Mouse (Mus musculus) midbrain, embryonic 14.5 days (tissue): ENCODE measurements around the gene Pip5k1b. TPM values are rescaled to one million over a fixed set of nuclear protein-coding genes. Genes with fewer than 3 reads are reported as not detected.

Experiments used
- ATAC-seq: fragments of 200-750 bp; cut with Nextera tagmentation; 2 replicates; pipeline ENCODE4 v1.8.0; 2017; ENCODE audit warnings: moderate number of reproducible peaks, moderate library complexity; ENCODE audit not compliant: low FRiP score, low TSS enrichment
- DNase-seq: peaks from one replicate; pipeline ENCODE4 v3.0.0-alpha.2; 2015
- H3K27ac ChIP-seq: fragments of 300-500 bp; sonication (generic); replicated peaks from 2 replicates; pipeline ENCODE4 v1.5.1; 2014; ENCODE audit warnings: mild to moderate bottlenecking, low read depth, low read length, moderate library complexity
- H3K27me3 ChIP-seq: fragments of 300-500 bp; sonication (generic); 2 replicates; pipeline ENCODE4 v1.6.1; 2014; ENCODE audit warnings: low read length, control low read depth, mixed read lengths; ENCODE audit not compliant: control insufficient read depth, insufficient read depth
- H3K36me3 ChIP-seq: fragments of 300-500 bp; sonication (generic); 2 replicates; pipeline ENCODE4 v1.6.1; 2014; ENCODE audit warnings: low read length, control low read depth; ENCODE audit not compliant: control insufficient read depth, insufficient read depth
- H3K4me1 ChIP-seq: fragments of 300-500 bp; sonication (generic); 2 replicates; pipeline ENCODE4 v1.6.1; 2014; ENCODE audit warnings: mild to moderate bottlenecking, antibody characterized with exemption, low read length, control low read depth; ENCODE audit not compliant: control insufficient read depth, insufficient read depth
- H3K4me2 ChIP-seq: fragments of 300-500 bp; sonication (generic); 2 replicates; pipeline ENCODE4 v1.6.1; 2014; ENCODE audit warnings: mild to moderate bottlenecking, low read length, moderate library complexity
- H3K4me3 ChIP-seq: fragments of 300-500 bp; sonication (generic); replicated peaks from 2 replicates; pipeline ENCODE4 v1.5.1; 2014; ENCODE audit warnings: low read depth, low read length
- H3K9ac ChIP-seq: fragments of 300-500 bp; sonication (generic); replicated peaks from 2 replicates; pipeline ENCODE4 v1.6.1; 2014; ENCODE audit warnings: mild to moderate bottlenecking, low read length, moderate library complexity
- H3K9me3 ChIP-seq: fragments of 300-500 bp; sonication (generic); 2 replicates; pipeline ENCODE4 v1.6.1; 2016; ENCODE audit warnings: low read length, control low read depth, mixed read lengths; ENCODE audit not compliant: control insufficient read depth
- WGBS: fragments of 180-500 bp; shearing (Covaris S2); extraction: QIAGEN DNeasy Blood & Tissue Kit; methylation state at CpG from one replicate; pipeline ENCODE4 v1.1.7; 2014; 5-methylcytosine and 5-hydroxymethylcytosine counted together
- polyA plus RNA-seq: library from polyadenylated mRNA; unstranded; fragments of >200 nt; fragmentation: Nextera tagmentation; extraction: Ambion mirVana; gene quantifications from 2 replicates; pipeline ENCODE4 v1.2.1, GENCODE M21; 2014

Gene Pip5k1b
- polyA plus RNA-seq, 1 experiment from 2014 or later: 2.1 TPM

GRCm38 (mm10) chr19:24439715-24440114 lies 116.0 kb downstream of the Pip5k1b start:
- DNase-seq (no peak), ATAC-seq (no peak)
- no peaks in the 10 kb centered on the region for H3K9me3 ChIP-seq
- no peak overlapping the region for H3K4me2 ChIP-seq
- no peaks in the 10 kb centered on the region for H3K36me3 ChIP-seq
- WGBS: 74% methylated on average over 4 of the region's 4 CpGs
- no peaks in the 10 kb centered on the region for H3K27me3 ChIP-seq
- H3K9ac ChIP-seq: no peak overlapping the region
- no peak overlapping the region for H3K4me3 ChIP-seq
- H3K4me1 ChIP-seq: no peaks in the 10 kb centered on the region
- H3K27ac ChIP-seq: no peak overlapping the region

DNA sequence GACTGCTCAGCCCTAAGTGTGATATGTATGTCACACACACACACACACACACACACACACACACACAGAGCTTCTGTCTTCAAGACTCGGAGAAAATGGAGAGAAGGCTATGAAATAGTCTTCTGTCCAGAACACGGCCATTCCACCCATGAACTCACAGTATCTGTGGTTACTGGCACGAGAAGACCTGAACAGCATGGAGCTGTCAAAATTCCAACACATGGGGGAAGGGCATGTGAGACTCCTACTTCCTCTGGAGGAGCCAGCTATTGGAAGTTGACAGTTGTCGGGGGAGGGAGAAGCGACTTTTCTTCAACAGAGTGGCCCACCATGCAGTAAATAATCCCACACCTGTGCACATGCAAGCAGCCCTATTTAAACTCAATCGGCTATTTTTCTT lies 121.4 kb downstream of the Pip5k1b start:
- Histone ChIP-seq H3K36me3 (no peaks in the 10 kb centered on the region), H3K4me2 (no peak overlapping the region), H3K4me1 (no peaks in the 10 kb centered on the region), H3K27me3 (no peaks in the 10 kb centered on the region), H3K27ac (no peak overlapping the region), H3K9ac (no peak overlapping the region), H3K4me3 (no peak overlapping the region), H3K9me3 (no peaks in the 10 kb centered on the region)
- DNase-seq: no peak
- 90% methylated on average over 6 of the region's 6 CpGs for WGBS
- ATAC-seq: no peak

DNA sequence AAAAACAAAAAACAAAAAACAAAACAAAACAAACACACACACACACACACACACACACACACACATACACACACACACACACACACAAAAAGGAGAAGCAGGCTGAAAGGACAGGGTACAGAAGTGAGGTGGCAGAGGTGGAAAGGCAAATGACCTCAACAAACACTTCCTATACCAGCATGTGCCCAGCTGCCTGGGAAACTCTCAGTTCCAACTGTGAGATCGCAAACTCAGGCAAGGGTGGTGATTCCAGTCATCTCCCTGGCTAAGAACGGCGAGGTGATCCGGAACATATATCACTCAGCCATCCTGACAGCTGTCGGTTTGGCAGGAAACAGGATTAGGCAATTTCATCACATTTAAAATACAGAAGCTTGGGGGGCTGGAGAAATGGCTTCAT lies 123.2 kb downstream of the Pip5k1b start:
- ATAC-seq (no peak), DNase-seq (no peak)
- Histone ChIP-seq H3K9ac (no peak overlapping the region), H3K4me3 (no peak overlapping the region), H3K27me3 (no peaks in the 10 kb centered on the region), H3K36me3 (no peaks in the 10 kb centered on the region), H3K9me3 (no peaks in the 10 kb centered on the region), H3K4me1 (no peaks in the 10 kb centered on the region), H3K4me2 (no peak overlapping the region), H3K27ac (no peak overlapping the region)
- 89% methylated on average over 5 of the region's 5 CpGs for WGBS

GRCm38 (mm10) chr19:24431381-24431780 lies 124.3 kb downstream of the Pip5k1b start:
- Histone ChIP-seq H3K36me3 (no peaks in the 10 kb centered on the region), H3K4me2 (no peak overlapping the region), H3K9ac (no peak overlapping the region), H3K4me3 (no peak overlapping the region), H3K4me1 (no peaks in the 10 kb centered on the region), H3K27ac (no peak overlapping the region), H3K27me3 (no peaks in the 10 kb centered on the region), H3K9me3 (no peaks in the 10 kb centered on the region)
- DNase-seq (no peak), ATAC-seq (no peak)
- WGBS: 96% methylated on average over 2 of the region's 2 CpGs

- DNase-seq (no peak), ATAC-seq (no peak)
- WGBS: 95% methylated on average over 3 of the region's 3 CpGs
Measured at GRCm38 (mm10) chr19:24428011-24428410, 127.7 kb downstream of the Pip5k1b start.

GRCm38 (mm10) chr19:24427258-24427657 lies 128.4 kb downstream of the Pip5k1b start:
- H3K27ac ChIP-seq: no peak overlapping the region
- 83% methylated on average over 4 of the region's 4 CpGs for WGBS
- H3K27me3 ChIP-seq: no peaks in the 10 kb centered on the region
- H3K9me3 ChIP-seq: no peaks in the 10 kb centered on the region
- no peak overlapping the region for H3K4me2 ChIP-seq
- H3K4me3 ChIP-seq: no peak overlapping the region
- no peak overlapping the region for H3K9ac ChIP-seq
- H3K36me3 ChIP-seq: no peaks in the 10 kb centered on the region
- H3K4me1 ChIP-seq: no peaks in the 10 kb centered on the region
- DNase-seq (no peak), ATAC-seq (no peak)

More at GRCm38 (mm10) chr19:24428011-24428410, 127.7 kb downstream of the Pip5k1b start:
- H3K4me3 ChIP-seq: no peak overlapping the region
- no peak overlapping the region for H3K4me2 ChIP-seq
- no peaks in the 10 kb centered on the region for H3K4me1 ChIP-seq
- H3K36me3 ChIP-seq: no peaks in the 10 kb centered on the region
- H3K9ac ChIP-seq: no peak overlapping the region
- H3K27me3 ChIP-seq: no peaks in the 10 kb centered on the region
- H3K27ac ChIP-seq: no peak overlapping the region
- H3K9me3 ChIP-seq: no peaks in the 10 kb centered on the region

- H3K4me3 ChIP-seq: no peak overlapping the region
- WGBS: 87% methylated on average over 7 of the region's 7 CpGs
- no peak for ATAC-seq
Measured at GRCm38 (mm10) chr19:24426759-24427181, 128.9 kb downstream of the Pip5k1b start.

DNA sequence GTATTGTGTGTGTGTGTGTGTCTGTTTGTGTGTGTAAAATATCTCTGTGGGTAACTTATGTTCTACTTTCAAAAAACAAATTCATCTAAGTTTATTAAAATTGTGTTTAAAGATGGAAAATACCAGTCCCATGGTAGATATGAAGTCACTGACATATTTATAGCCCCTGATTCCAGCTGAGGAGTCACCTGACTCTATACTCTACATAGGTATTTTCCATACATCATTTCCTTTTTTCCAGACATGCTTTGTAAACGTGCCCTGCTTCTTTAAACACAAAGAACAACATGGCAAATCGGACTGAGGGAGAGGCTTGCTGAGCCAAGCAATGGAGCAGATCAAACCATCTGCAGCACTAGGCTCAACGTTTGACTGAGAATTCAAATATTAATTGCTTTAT lies 137.6 kb downstream of the Pip5k1b start:
- Histone ChIP-seq H3K4me1 (0 out of 2 replicates have a peak, but pooled peaks cover 7% of the 10 kb centered on the region), H3K27me3 (no peaks in the 10 kb centered on the region), H3K27ac (no peak overlapping the region), H3K9ac (no peak overlapping the region), H3K4me2 (no peak overlapping the region), H3K4me3 (no peak overlapping the region), H3K36me3 (no peaks in the 10 kb centered on the region), H3K9me3 (no peaks in the 10 kb centered on the region)
- DNase-seq (no peak), ATAC-seq (no peak)
- WGBS: 78% methylated on average over 3 of the region's 3 CpGs

More at GRCm38 (mm10) chr19:24426759-24427181, 128.9 kb downstream of the Pip5k1b start:
- Histone ChIP-seq H3K36me3 (no peaks in the 10 kb centered on the region), H3K27me3 (no peaks in the 10 kb centered on the region), H3K27ac (no peak overlapping the region), H3K9ac (no peak overlapping the region), H3K4me1 (no peaks in the 10 kb centered on the region), H3K9me3 (no peaks in the 10 kb centered on the region), H3K4me2 (no peak overlapping the region)
- no peak for DNase-seq

GRCm38 (mm10) chr19:24417659-24418004 lies 138.0 kb downstream of the Pip5k1b start:
- 92% methylated on average over 3 of the region's 3 CpGs for WGBS
- H3K4me1 ChIP-seq: 0 out of 2 replicates have a peak, but pooled peaks cover 7% of the 10 kb centered on the region
- ATAC-seq: no peak

More at GRCm38 (mm10) chr19:24417659-24418004, 138.0 kb downstream of the Pip5k1b start:
- Histone ChIP-seq H3K27me3 (no peaks in the 10 kb centered on the region), H3K36me3 (no peaks in the 10 kb centered on the region), H3K9me3 (no peaks in the 10 kb centered on the region), H3K4me2 (no peak overlapping the region), H3K4me3 (no peak overlapping the region), H3K9ac (no peak overlapping the region), H3K27ac (no peak overlapping the region)
- DNase-seq: no peak
